Mouse (Mus musculus) thymus, postnatal 10 days (tissue): ENCODE measurements around the gene Insm1.

Experiments used
- DNase-seq, 2 experiments: peaks; one replicate each; pipeline ENCODE4 v3.0.0; 2021; ENCODE audit warnings: low spot score in 2 of 2

Gene Insm1

GRCm38 (mm10) chr2:146221076-146221928, at the start of gene Insm1:
TSS of gene Insm1 (plus strand) at chr2:146221921.
- no peak for DNase-seq

GRCm38 (mm10) chr2:146172106-146172505, 49.6 kb upstream of the Insm1 start:
- no peak for DNase-seq

GRCm38 (mm10) chr2:146174173-146174572, 47.5 kb upstream of the Insm1 start:
- no peak for DNase-seq

- DNase-seq = no peak
These were observed 43.0 kb upstream of the Insm1 start for GRCm38 (mm10) chr2:146178718-146179117.

GRCm38 (mm10) chr2:146183830-146184793, 37.6 kb upstream of the Insm1 start:
- no peak for DNase-seq

GRCm38 (mm10) chr2:146196126-146196525, 25.6 kb upstream of the Insm1 start:
- no peak for DNase-seq

GRCm38 (mm10) chr2:146197947-146198346, 23.8 kb upstream of the Insm1 start:
- DNase-seq = no peak

GRCm38 (mm10) chr2:146210968-146211367, 10.8 kb upstream of the Insm1 start:
- DNase-seq = no peak

GRCm38 (mm10) chr2:146214715-146215114, 7.0 kb upstream of the Insm1 start:
- peak in 1 of 2 experiments; percentile 34 for DNase-seq

GRCm38 (mm10) chr2:146216111-146217064, 5.3 kb upstream of the Insm1 start:
- no peak for DNase-seq

- DNase-seq = no peak
These were observed 4.3 kb upstream of the Insm1 start for GRCm38 (mm10) chr2:146217227-146217980.

- no peak for DNase-seq
These were observed 3.5 kb upstream of the Insm1 start for GRCm38 (mm10) chr2:146218161-146218691.

GRCm38 (mm10) chr2:146218881-146219535, 2.7 kb upstream of the Insm1 start:
- no peak for DNase-seq

- DNase-seq = no peak
These were observed 1.9 kb upstream of the Insm1 start for GRCm38 (mm10) chr2:146219791-146220190.

GRCm38 (mm10) chr2:146220591-146221075, 1.1 kb upstream of the Insm1 start:
- DNase-seq = no peak

- no peak for DNase-seq
These were observed 183 bp downstream of the Insm1 start for GRCm38 (mm10) chr2:146221929-146222278.

GRCm38 (mm10) chr2:146222279-146223175, 806 bp downstream of the Insm1 start:
- DNase-seq = no peak

- no peak for DNase-seq
These were observed 1.6 kb downstream of the Insm1 start for GRCm38 (mm10) chr2:146223176-146223905.
